Mouse (Mus musculus) kidney, postnatal 25 days (tissue): ENCODE data around the gene Fgf8.
A peak's percentile ranks its signal among the peaks of the same experiment; 100 is the strongest.

Experiments
- DNase-seq, 2 experiments: peaks; one replicate each; pipeline ENCODE4 v3.0.0; 2021; ENCODE audit warnings: mixed read lengths in 2 of 2

Gene Fgf8

DNA sequence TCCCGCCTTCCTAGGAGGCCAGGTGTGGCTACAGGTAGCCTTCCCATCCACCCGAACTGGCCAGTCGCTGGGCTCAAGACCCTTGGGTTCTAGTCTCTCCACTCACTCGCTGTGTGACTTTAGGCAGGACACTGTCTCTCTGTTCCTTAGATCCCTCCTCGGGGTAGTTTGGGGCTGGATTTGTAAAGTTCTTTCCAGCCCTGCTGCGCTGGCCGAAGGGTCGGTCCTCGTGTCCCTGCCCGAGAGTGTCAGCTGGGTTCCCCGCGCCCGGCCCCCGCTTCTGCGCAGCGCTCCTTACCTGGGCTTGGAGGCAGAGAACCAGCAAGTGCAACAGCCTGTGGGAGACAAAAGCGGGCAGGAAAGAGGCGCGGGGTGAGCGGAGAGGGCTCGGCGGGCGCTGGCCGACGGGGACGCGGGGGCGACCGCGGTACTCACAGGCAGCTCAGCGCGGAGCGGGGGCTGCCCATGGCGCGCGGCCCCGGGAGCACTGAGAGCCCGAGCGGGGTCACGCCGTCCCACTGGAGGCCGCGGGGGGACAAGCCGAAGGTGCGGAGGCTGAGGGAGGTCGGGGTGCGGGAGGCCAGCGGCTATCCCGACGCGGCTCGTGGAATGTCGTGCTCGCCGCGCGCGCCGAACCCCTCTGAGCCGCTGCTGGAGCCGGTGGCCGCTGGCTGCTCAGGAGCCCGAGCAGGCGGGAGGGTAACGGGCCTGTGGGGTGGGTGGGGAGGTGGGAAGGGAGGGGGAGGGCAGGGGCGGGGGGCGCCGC, at the start of gene Fgf8:
Fgf8 (minus strand) TSS at position 698 of the 766 bp plus-strand sequence.
- no peak for DNase-seq

- no peak for DNase-seq
These were observed 49.7 kb upstream of the Fgf8 start for GRCm38 (mm10) chr19:45792404-45792803.

- no peak for DNase-seq
These were observed 47.5 kb upstream of the Fgf8 start for GRCm38 (mm10) chr19:45789888-45790874.

GRCm38 (mm10) chr19:45789365-45789764, 46.6 kb upstream of the Fgf8 start:
- DNase-seq = no peak

- no peak for DNase-seq
These were observed 45.6 kb upstream of the Fgf8 start for GRCm38 (mm10) chr19:45788337-45788736.

DNA sequence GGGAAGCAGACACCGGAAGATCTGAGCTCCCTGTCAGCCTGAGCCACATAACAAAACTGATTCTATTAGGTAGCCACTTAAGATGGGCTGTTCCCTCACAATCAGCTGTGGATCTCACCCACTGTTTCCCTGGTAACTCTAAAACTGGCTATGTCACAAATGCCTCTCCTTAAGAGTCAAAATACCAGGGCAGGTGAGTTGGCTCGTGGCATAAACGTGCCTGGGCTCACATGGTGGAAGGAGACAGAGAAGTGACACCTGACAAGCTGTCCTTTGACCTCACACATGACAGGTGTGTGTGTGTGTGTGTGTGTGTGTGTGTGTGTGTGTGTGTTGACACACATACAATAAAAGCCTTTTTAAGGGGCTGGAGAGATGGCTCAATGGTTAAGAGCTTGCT, 44.7 kb upstream of the Fgf8 start:
- no peak for DNase-seq

GRCm38 (mm10) chr19:45785470-45785869, 42.8 kb upstream of the Fgf8 start:
- no peak for DNase-seq

DNA sequence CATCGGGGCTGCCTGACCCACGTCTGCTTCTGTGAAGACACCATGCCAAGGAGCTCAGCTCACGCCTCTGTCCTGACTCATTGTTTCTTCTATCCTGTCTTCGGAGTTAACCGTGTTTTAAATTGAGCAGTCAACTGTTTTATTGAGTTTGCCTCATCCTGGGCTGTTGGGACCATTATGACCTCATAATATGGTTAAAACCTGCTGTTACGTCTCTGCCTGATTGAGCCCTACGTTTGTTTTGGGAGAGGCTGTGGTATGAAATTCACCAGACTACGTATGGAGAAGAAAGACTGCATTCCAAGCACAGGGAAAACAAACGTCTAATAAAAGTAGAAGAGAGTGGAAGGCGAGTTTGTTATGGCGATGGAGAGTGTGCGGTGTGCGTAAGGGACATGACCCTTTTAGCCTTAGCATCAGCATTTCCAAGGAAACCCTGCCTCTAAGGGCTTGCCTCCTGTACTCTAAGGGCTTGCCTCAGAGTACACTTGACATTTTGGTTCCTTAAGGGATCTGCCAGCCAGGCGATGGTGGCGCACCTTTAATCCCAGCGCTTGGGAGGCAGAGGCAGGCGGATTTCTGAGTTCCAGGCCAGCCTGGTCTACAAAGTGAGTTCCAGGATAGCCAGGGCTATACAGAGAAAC, 41.3 kb upstream of the Fgf8 start:
- DNase-seq = no peak

DNA sequence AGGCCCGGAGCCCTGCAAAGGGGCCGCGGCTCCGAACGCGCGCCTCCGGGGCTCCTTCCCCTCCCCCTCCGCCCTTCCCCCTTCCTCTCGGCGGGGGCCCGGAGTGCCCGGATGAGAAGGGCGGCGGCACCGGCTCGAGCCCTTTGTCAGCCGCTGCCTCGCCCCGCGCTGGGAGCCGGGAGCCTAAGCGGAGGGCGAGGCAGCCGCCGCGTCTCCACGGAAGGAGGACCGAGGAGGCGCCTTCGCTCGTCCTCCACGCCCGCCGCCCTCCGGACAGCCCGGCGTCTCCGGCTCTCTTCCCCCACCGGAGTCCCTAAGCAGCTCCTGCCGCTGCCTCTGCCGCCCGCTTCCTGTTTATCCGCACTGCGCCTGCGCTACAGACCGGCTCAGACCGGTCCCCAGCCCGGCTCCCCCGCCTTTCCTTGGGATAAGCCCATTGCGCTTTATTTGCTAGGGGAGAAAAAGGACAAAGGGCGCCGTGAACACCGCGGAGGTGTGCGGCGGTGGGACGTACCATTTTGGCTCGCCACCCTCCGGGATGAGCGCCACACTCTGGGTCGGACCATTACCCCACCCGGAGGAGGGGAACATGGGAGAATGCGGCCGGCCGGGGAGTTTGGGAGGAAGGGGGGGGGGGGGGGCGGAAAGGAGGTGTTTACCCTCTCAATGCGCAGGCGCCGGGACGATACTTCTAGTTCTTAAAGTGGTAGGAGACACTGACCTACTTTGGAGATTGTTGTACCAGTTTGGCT, 40.6 kb upstream of the Fgf8 start, which contains the start of gene Mgea5:
Mgea5 (minus strand) TSS at position 657 of the 752 bp plus-strand sequence.
- peak; percentile 98 to 99 for DNase-seq

GRCm38 (mm10) chr19:45782315-45783001, 39.7 kb upstream of the Fgf8 start:
- DNase-seq = peak; percentile 87 to 92

DNA sequence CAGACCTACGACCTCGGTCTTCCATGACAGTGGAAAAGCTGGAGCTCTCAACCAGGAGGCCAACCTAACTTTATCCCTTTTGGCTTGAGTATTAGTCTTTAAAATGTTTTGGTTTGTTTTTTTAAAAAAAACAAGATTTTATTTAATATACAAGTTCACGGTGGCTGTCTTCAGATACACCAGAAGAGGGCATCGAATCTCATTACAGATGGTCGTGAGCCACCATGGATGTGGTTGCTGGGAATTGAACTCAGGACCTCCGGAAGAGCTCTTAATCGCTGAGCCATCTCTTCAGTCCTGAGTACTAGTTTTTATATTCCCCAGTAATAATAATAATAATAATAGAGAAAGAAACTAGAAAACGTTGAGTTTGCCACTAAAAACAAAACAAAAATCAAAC, 39.0 kb upstream of the Fgf8 start:
- DNase-seq = no peak

GRCm38 (mm10) chr19:45780350-45780915, 37.7 kb upstream of the Fgf8 start:
- no peak for DNase-seq

DNA sequence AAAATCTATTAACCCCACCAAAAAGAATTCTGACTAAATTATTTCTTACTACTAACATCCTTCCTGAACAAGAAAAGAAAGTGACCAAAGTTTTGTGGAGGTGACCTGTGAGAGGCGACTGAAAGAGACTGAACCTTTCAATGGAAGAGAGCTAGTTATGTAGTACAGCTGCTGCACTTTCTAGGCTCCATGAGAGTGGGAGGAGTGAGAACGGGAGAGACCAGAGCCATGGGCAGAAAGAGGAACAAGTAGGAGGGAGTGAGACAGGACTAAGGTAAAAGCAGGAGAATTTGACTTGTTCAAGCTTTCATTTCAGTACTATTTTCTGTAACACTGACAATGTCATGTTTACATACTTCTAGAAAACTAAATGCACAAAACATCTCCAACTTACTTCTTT, 32.8 kb upstream of the Fgf8 start:
- DNase-seq = no peak

DNA sequence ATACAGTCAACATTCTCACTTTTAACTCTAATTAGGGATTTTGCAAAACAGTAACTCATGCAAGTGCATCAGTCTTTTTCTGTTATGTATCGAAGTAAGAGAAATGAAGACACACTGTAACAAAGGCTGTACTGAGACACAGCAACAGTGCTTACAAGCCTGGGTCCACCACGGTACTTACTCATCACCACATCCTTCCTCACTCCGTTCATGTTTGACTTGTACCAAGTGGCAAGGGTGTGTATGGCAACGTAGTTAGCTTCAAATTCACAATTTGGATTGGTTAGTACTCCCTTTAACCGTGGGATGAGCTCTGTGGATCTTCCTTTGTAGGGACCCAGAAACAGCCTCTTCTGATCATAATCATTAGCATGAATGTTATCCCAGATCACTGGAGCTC, 28.8 kb upstream of the Fgf8 start:
- no peak for DNase-seq

DNA sequence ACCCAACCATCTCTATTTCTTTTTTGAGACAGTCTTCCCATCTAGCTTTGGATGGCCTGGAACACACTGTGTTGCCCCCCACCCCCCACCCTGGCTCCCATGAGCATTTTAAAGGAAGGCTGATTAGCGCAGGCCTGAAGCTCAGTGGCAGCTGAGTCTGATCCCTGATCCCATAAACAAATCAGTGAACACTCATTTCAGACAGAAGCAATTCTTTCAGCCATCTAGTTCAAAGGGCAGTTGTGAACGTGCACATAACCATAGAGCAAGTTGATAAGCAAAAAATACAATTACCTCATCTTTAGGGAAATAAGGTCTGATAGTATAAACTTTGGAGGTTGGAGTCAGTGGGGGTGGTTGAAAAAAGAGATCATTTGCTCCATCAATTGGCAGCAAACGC, 18.1 kb upstream of the Fgf8 start:
- DNase-seq = no peak

DNA sequence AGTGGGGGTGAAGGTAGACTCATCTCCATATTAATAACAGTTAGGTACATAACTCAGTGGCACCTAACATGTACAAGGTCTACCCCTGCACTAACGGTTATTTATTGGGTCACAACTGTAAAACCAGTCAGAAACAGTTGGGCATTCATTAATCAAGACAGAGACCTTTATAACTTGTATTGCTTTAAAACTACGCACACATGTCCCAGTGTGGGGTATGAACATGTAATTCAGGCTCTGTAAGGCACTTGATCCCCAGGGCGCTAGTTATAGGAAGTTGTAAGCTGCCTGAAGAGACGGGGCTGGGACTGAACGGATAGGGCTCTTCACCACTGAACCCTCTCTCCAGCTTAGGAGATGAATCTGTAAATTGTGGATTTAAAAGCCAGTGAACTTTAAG, 16.0 kb upstream of the Fgf8 start:
- no peak for DNase-seq

DNA sequence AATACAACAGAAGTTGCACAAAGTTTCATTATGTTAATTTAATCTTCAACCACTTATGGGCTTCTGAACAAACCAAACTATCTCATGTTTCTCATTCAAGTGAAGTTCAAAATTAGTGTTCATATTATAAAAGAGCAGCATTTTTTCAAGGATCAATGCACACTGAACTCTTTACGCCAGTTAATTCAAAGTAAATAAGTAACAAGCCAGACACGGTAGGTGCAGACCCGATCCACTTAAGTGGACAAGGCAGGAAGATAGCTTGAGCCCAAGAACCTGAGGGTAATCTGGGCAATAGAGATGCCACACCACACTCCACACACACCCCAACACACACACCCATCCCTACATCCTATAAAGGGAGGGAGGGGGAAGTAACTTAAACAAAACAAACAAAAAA, 10.8 kb upstream of the Fgf8 start:
- DNase-seq = no peak

GRCm38 (mm10) chr19:45751881-45752280, 9.2 kb upstream of the Fgf8 start:
- no peak for DNase-seq

DNA sequence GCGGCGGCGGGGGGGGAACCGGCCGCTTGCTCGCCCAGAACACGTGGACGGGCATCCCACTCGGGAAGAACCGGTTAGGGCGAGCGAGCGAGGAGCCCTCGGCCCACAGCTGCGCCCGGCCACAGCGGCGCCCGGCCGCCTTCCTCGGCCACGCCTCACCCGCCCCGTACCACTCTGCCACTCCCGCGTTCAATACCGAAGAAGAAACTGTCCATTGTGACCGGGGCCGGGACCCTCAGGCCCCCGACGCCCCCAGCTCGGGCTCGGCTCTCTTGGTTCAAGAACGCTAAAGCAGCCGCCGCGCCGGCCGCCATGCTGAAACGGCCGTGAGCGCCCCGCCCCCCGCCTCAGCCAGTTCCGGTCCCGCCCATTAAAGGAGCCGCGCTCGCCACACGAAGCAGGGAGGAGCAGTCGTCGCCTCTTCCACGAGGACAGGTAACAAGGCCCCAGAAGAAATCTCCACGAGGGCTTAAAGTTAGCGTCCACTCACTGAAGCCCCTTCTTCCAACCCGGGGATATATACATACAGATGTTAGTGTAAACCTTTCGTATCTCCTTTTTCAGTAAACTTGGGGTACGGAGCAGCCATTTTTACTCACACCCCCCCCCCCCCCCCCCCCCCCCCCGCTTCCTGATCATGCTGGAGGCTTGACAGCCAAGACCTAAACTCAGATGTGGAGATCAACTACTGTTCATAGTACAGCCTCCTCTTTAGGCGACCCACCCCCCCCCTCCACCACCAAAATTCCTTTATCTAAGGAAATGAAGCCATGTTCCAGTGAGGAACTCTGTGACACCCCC, 6.7 kb upstream of the Fgf8 start, which contains the start of gene Npm3:
Npm3 (minus strand) TSS at position 349 of the 801 bp plus-strand sequence.
- peak; percentile 92 to 93 for DNase-seq

- no peak for DNase-seq
These were observed 6.1 kb upstream of the Fgf8 start for GRCm38 (mm10) chr19:45748691-45749242.
